Mouse (Mus musculus): ENCODE measurements around the gene Polr2f.
A peak's percentile ranks its signal among the peaks of the same experiment; 100 is the strongest.

Gene Polr2f

DNA sequence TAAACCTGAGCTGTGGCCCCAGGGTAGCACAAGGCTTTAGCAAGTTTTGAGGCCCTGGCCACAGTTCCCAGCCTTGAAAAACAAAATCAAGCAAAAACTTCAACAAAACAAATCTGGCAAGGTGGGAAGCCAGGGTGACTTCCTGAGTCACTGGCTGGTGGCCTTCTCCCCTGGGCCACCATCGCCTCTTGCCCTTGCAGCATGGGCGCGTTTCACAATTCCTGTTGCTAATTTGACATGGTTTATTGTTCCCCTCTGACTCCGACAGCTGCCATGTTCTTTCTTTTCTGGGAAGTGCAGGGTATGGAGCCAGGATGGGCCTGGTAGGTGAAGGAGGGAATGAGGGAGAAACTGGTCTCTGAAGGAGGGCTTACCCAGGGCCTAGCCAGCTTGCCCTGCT lies 18.7 kb upstream of the Polr2f start:
- no peak for DNase-seq (ENCODE audit: low spot score)

DNA sequence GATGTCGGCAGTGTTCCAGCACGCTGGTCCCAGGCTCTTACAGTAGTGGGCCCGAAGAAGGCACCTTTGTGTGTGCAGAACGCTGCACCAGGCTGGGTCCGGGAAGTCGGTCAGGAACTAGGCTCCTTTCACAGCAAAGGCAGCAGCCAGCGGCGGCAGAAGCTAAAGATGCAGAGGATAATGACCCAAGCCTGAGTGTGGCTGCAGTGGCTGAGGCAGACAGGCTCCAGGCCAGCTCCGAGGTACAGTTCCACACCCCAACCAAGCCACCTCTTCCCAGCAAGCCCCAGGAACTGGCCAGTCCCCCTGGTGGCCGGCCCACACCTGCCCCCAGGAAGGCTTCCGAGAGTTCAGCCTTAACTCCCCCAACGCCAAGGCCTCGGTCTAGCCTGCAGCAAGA lies 18.3 kb upstream of the Polr2f start:
- no peak for DNase-seq (ENCODE audit: low spot score)

DNA sequence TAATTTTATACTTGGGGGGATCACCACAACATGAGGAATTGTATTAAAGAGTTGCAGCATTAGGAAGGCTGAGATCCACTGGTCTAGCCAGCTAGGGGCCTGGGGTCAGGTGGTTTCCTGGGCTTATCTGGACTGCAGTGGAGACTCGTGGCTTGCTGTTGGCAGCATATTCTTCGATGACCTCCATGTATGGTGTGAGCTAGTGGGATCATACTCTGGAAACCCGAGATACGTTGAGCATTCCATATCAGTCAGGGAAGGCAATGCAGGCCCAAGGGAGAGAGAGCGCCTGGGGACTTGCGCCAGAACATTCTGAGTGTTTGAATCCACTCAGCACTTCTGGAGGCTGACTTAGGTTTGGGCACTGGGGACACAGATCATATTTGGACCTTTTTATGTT lies 17.1 kb upstream of the Polr2f start:
- no peak for DNase-seq (ENCODE audit: low spot score)

DNA sequence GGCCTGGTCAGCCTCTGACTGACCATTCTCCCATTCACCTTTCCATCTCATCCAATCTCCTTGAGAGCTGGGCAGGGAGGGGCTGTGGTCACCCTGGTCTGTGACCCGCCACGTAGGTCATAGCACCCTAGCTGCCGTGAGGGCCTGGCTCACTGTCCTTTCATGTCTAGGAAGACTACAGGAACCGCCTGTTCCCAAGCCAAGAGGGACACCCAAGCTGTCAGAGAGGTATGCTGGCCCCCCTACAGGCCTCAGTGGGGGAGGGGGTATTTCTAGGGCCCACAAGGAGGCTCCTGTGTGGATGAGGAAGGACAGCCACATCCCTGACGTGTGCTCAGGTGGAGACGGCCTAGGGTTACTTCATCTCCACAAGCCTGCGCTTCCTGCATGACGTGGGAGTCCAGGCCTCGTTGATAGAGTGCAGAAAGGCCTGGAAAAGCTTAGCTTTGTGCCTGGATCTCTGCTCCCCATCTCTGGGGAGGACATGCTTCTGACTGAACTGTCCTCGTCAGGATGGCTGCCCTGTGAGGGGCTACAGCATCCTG lies 16.4 kb upstream of the Polr2f start:
- no peak for DNase-seq (ENCODE audit: low spot score)

DNA sequence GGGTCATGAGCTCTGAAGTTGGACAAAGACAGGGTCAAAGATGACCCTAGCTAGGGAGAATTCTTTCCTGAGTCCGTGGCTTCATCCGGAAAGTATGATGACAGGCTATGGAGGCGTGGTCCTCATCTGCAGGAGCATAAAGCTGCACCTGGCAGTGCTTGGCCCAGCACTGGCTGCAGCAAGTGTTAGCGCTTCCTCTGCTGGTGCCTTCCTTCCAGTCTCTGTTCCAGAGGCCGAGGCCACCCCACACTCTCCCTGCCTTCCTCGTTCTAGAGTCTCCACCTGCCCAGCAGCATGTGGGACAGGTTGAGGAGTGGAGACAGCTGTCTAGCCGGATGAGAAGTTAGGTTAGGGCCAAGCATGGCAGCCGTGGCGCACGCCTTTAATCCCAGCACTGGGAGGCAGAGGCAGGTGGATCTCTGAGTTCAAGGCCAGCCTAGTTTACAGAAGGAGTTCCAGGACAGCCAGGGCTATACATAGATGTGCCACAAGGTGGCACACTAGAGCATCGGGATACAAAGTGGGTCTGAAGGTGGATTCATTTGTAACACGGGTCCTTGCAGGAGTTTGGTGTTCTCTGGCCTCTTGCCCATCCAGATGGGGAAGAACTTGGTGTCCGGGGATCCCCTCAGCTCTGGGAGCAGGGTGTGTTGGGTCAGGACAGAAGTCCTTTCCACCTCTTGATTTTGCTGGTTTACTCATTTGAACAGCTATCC lies 14.4 kb upstream of the Polr2f start:
- DNase-seq (ENCODE audit: low spot score) = no peak

DNA sequence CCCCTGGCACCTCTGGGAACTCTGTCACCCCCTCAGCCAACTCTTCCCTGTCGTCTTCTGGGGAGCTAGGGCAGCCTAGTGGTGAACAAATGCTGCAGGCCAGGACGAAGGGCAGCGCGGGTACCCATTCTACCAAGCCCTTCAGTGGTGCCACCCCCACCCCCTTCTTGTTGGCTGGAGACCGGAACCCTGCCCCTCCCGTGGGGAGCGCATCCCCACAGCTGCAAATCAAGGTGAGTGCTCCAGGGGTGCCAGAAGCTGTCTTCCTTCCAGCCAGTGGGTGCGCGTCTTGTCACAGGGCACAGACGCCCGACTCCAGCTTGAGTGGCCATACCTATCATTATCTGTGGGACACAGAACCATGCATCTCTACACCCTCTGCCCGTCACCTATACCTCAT lies 13.7 kb upstream of the Polr2f start:
- no peak for DNase-seq (ENCODE audit: low spot score)

DNA sequence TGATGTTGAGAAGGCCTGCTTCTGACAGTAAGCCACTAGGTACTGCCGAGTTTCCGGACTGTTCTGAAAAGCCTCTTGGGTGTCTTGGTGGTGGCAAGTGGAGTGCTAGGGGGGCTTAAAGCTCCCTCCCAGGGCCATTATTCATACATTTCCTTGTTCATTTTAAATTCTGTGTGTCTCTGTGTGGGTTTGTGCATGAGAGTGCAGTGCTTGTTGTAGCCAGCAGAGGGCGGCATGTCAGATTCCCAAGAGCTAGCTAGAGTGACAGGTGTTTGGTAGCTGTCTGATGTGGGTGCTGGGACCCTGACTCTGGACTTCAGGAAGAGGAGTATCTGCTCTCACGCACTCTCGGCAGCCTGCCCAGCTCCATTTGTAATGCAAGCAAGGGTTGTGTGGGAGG lies 12.6 kb upstream of the Polr2f start:
- DNase-seq (ENCODE audit: low spot score) = no peak

DNA sequence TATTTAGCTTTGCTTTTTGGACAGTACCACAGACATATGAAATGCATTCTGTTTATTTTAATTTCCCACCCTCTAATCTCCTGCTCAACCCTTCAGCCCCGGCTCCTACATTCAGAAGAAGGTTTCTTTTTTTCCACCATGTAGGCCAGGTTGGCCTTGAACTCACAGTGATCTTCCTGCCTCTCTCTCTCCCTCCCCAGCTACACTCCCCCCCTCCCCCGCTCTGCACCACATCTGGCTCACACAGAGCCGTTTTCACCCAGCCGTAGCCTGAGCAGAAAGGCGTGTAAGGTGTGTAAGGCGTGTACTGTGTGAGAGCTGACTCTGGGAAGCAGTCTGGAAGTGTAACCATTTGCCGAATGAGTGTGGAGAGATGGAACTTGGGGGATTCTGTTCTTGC lies 11.5 kb upstream of the Polr2f start:
- DNase-seq (ENCODE audit: low spot score) = no peak

DNA sequence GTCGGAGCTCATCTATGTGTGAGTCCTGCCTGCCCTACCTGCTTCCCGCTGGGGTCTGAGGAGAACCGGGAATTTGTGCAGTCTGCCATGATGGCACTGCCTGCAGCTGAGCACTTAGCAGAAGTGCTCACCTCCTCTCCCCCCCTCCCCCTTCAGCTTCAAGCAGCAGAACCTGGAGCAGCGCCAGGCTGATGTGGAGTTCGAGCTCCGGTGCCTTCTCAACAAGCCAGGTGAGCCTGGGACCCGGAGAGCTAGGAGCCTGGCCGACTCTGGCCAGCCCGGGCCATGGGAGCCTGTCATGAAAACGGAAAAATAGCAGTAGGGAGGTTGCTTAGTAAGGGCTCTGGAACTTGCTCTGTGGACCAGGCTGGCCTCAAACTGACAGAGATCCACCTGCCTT lies 10.0 kb upstream of the Polr2f start:
- no peak for DNase-seq (ENCODE audit: low spot score)

DNA sequence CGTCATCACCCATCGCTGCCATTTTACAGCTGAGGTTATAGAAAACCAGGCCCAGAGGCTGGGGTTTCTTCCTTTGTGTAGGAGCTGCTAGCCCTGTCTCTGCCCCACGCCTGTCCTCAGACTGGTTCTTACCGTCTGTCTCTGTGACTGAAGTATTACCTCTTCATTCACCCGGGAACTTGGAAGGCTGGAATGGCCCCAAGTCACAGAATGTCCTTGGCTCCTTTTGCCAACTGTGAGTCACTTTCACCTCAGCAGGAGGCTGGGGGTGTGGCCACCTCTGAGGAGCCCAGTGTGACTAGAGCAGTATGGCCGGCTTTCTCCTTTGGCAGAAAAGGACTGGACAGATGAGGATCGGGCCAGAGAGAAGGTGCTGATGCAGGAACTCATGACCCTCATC lies 9.4 kb upstream of the Polr2f start:
- DNase-seq (ENCODE audit: low spot score) = no peak

DNA sequence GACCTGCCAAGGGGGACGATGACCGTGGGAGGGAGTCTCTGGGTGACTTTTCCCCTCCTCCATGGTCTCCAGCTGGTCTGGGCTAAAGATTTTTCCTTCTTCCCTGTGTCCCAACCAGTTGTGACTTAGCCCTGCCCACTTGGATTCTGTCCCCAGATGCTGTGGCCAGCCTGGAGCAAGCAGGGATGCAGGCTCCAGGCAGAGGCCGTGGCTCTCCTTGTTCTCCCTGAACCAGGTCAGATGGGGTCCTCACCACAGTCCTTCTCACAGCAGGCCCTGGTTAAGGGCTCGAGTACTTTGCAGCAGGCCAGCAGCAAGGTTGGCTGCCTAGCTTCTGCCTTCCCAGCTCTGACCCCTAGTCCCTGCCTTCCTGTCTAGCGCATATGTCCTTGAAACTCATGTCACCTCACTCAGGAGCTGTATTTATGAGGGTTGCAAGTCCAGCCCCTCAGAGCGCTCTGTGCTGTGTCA lies 7.6 kb upstream of the Polr2f start:
- DNase-seq (ENCODE audit: low spot score) = no peak

DNA sequence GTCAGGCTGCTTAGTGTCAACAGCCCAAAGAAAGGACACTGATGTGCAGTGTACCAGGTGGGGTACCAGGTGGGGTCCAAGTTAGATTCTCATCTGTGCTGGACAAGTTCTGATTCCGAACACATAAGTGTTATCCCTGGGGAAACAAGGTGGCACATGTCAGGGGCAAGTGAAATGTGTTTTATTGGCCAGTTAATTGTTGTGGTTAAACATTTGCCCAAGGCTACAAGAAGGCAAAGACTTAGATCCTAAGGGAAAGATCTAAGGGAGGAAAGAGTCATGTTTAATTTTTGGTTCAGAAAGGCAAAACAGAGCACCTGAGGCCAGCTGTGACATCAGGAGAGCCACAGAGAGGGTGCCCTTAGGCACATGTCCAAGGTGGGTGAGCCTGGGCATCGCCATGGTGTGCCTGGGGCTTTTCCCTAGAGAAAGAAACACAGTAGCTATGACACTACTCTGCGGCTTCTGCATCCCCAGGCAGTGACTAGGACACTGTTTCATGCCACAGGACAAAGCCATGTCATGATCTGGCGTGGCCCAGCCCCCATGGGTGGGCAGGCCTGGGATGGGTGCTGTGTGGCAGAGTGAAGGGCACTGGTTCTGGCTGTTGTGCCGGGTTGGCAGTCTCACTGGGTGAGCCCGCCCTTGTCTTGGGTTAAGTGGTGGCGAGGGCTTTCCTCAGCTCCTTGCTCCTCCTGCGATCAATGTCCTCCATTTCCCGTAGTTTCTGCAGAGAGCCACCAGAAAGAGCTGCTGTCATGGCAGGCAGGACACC lies 6.1 kb upstream of the Polr2f start:
- no peak for DNase-seq (ENCODE audit: low spot score)

DNA sequence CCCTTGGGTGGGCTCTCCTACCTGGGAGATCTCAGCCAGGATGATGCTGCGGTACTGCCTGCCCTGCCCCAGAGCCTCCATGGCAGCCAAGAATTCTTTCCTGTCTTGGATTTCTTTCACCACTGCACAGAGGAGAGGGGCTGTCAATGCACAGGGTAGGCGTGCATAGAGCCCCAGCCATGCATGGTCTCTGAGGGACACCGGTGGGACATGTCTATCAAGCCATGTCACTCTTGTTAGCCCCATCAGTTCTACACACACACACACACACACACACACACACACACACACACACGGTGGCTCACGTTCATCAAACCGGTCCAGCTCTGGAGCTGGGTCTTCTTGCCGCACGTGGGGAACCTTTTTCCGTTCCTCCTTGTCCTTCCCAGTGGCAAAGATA lies 5.5 kb upstream of the Polr2f start:
- no peak for DNase-seq (ENCODE audit: low spot score)

DNA sequence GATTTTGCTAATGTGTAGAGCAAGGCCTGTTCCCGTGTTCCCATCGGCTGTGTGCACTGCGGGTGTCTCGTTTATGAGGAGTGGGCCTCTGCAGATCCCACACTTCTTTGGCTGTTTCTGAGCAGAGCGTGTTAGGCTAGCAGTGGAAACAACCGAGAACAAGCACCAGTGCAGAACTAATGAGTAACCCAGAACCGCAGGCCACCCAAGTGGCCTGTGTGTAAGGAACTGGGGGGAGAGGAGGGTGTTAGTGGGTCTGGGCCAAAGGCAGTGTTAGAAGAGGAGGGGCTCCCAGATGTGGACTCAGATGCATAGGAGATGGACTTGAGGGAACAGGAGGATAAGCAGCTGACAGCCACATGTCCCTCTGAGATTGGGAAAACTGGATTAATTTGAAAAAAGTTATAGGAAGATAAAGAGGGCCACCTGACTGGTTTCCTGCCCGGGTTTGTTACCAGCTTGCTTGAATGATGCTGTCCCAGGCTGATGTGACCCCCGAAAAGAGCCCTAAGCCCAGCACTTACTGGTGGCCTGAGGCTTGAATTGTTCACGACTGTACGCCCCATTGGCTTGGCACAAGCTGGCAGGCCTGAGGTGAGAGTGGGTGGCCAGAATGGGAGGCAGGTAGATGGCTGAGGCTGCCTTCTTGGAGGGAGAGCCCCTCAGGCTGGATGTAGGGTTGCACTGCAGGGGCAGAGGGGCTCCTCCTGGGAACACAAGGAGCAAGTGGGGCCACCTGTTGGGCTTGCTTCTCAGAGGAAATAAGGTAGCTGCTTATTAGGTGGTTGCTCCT lies 4.8 kb upstream of the Polr2f start:
- DNase-seq (ENCODE audit: low spot score) = no peak

DNA sequence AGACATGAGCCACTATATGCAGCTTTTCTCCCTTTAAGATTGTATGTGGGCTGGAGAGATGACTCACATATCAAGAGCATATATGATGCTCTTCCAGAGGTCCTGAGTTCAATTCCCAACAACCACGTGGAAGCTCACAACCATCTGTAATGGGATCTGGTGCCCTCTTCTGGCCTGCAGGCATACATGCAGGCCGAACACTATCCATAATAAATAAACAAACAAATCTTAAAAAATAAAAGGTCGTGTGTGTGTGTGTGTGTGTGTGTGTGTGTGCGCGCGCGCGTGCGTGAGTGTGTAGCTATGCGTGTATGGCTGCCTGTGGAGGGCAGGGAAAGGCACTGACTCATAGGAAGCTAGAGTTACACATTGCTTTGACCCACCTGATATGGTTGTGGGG lies 1.2 kb upstream of the Polr2f start:
- no peak for DNase-seq (ENCODE audit: low spot score)

DNA sequence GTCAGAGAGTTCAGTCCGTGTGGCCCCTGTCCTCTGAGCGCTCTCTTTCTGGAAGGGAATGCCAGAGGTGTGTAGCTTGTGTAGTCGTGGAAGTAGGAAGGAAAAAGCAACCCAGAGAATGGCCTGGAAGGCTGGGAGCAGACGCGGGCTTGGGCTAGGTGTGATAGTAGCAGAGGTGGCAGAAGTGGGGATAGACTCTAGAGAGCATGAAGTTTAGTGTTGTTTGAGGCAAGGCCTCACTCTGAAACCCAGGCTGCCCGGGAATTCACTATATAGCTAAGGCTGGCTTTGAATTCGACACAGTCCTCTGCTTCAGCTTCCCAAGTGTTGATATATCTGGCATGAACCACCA lies 733 bp downstream of the Polr2f start:
- no peak for DNase-seq (ENCODE audit: low spot score)

DNA sequence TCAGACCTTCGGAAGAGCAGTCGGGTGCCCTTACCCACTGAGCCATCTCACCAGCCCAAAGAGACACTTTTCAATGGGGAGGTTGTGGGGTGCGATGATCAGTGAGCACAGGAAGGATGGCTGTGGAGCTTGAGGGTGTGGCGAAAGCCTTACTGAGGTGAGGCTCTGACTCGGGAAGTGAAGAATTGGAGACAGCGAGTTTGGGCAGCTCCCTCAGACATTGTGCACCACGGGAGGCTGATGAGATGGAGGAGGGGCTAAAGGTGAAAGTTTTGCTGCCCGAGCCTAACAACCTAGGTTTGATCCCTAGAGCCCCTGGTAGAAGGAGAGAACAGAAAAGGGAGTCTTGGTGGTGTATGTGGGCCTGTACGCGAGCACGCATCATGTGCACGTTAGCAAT lies 2.5 kb downstream of the Polr2f start:
- DNase-seq (ENCODE audit: low spot score) = no peak

DNA sequence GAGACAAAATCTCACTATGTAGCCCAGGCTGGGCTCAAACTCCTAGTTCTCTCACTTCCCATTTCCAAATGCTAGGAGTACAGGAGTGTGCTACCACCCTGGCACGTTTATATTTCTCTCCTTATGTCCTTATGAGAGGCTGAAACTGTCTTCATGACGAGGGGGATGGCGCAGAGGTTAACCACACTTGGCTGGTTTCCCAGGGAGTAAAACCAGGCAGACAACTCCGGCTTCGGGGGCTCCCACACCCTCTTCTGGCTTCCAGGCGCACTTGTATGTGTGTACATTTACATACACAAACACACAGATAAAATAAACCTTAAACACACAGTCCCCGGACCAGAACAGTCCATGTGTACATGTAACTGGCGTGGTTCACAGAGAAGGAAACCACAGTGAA lies 3.2 kb downstream of the Polr2f start:
- DNase-seq (ENCODE audit: low spot score) = no peak

DNA sequence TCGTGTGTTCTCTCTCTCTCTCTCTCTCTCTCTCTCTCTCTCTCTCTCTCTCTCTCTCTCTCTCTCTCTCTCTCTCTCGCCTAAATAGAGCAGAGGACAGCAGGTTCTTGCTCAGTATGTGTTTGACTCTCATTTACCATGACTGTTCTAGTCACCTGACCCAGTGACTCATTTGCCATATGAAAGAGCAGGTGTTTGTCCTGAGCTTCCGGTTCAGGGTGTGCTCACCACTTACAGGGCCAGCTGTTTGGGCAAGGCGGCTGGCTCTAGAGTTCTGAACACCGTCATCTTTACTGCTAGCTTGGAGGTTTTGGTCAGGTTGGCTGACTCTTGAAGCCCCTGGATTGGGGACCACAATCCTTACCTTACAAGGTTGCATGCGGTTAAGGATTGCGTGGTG lies 4.7 kb downstream of the Polr2f start:
- no peak for DNase-seq (ENCODE audit: low spot score)

DNA sequence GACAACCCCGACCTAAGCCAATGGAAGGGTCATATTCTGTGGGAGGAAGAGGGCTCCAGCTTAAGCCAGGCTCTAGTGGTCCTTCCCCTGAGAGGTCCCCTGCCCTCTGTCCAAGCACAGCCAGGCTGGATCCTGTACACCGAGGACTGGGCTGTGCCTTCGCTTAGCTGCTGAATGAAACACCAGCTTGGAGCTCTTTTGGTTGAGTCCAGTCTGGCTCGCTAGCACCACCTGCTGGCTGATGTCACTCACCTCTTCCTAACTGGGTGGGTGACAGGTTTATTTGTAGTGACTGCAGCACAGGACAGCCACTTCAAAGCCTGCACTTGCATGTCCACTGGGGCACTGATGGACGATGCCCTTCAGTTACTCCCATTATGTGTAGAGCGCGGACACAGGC lies 7.7 kb downstream of the Polr2f start:
- peak; percentile 65 for DNase-seq (ENCODE audit: low spot score)

DNA sequence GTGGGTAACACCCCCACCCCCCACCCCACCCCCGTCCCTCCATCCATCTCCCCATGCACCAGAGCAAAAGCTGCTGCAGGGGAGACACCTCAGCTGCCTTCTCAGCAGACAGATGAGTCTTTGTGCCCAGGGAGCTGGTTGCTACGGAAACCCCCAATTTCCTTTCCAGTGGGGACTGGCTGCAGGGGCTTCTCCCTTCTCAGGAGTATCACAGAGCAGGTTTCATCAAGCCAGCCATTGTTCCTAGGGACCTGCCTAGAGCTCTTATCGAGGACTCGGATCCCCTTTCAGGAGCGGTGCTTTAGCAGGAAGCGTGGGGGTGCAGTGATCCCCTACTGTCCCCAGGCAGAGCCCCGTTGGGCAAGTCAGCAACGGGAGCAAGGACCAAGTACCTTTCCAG lies 11.1 kb downstream of the Polr2f start:
- DNase-seq (ENCODE audit: low spot score) = no peak

DNA sequence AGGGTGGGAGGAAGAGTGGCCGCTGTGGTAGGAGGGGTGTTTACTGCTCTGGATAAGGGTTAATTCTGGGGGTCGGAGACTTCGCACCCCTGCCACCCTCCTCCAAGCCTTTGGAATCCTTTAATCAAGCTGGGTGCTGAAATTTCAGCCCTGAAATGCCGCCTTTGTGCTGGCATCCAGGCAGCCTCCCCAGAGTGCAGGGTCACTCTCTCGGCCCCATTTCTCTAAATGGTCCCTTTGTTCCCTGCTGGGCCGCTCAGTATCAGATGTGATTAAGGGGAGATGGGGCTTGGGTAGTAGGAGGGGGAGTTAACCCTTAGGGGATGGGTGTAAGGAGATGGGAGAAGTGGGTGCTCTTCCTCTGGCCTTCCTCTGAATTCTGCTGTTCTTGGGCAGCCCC lies 11.9 kb downstream of the Polr2f start:
- DNase-seq (ENCODE audit: low spot score) = no peak

DNA sequence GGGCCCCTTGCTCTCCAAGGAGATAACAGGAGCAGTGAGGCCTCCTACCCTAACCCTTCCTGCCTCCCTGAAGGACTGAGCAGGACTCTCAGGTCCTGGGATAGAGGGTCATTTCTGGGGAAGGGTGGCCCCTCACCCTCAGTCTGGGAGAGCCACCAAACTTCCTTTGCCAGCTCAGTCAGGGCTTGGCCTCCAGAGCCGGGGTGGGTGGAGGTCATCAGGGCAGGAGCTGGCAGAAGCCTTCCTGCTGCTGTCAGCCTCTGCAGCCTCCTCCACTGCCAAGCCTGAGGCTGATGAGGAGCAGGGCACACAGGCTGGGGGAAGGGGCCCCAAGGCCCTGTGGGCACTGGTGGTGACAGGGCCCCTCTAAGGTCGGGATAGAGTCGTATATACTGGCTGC lies 14.8 kb downstream of the Polr2f start:
- DNase-seq (ENCODE audit: low spot score) = no peak

All from urinary bladder, postnatal 10 days (tissue).